Mouse (Mus musculus) limb, embryonic 13.5 days (tissue): ENCODE results near the gene Sox6. TPM values are rescaled to one million over a fixed set of nuclear protein-coding genes. Genes with fewer than 3 reads are reported as not detected.

Experiments
- ATAC-seq: fragments of 200-750 bp; cut with Nextera tagmentation; 2 replicates; pipeline ENCODE4 v1.8.0; 2017; ENCODE audit warnings: low read depth, moderate number of reproducible peaks, moderate TSS enrichment; ENCODE audit not compliant: low FRiP score
- H3K27ac ChIP-seq: fragments of 300-500 bp; sonication (generic); 2 replicates; pipeline ENCODE4 v1.5.1; 2015; ENCODE audit warnings: inconsistent platforms, mild to moderate bottlenecking, moderate library complexity
- H3K27me3 ChIP-seq: fragments of 300-500 bp; sonication (generic); 2 replicates; pipeline ENCODE4 v1.6.1; 2015; ENCODE audit warnings: mild to moderate bottlenecking, inconsistent platforms
- H3K36me3 ChIP-seq: fragments of 300-500 bp; sonication (generic); 2 replicates; pipeline ENCODE4 v1.6.1; 2015; ENCODE audit warnings: inconsistent platforms, mild to moderate bottlenecking, moderate library complexity
- H3K4me1 ChIP-seq: fragments of 300-500 bp; sonication (generic); 2 replicates; pipeline ENCODE4 v1.6.1; 2015; ENCODE audit warnings: inconsistent platforms
- H3K4me2 ChIP-seq: fragments of 300-500 bp; sonication (generic); replicated peaks from 2 replicates; pipeline ENCODE4 v1.6.1; 2015; ENCODE audit warnings: inconsistent platforms, mild to moderate bottlenecking, moderate library complexity
- H3K4me3 ChIP-seq: fragments of 300-500 bp; sonication (generic); 2 replicates; pipeline ENCODE4 v1.5.1; 2015; ENCODE audit warnings: moderate library complexity, mild to moderate bottlenecking, inconsistent platforms
- H3K9ac ChIP-seq: fragments of 300-500 bp; sonication (generic); 2 replicates; pipeline ENCODE4 v1.6.1; 2015; ENCODE audit warnings: mild to moderate bottlenecking, inconsistent platforms
- H3K9me3 ChIP-seq: fragments of 300-500 bp; sonication (generic); 2 replicates; pipeline ENCODE4 v1.6.1; 2016; ENCODE audit warnings: inconsistent platforms
- WGBS: fragments of 180-500 bp; shearing (Covaris S2); methylation state at CpG from one replicate; pipeline ENCODE4 v1.1.7; 2015; 5-methylcytosine and 5-hydroxymethylcytosine counted together
- polyA plus RNA-seq: library from polyadenylated mRNA; unstranded; fragments of >200 nt; fragmentation: Nextera tagmentation; extraction: Ambion mirVana; gene quantifications from 2 replicates; pipeline ENCODE4 v1.2.1, GENCODE M21; 2015

The Sox6 gene
- polyA plus RNA-seq, 1 experiment from 2014 or later = 105 TPM

DNA sequence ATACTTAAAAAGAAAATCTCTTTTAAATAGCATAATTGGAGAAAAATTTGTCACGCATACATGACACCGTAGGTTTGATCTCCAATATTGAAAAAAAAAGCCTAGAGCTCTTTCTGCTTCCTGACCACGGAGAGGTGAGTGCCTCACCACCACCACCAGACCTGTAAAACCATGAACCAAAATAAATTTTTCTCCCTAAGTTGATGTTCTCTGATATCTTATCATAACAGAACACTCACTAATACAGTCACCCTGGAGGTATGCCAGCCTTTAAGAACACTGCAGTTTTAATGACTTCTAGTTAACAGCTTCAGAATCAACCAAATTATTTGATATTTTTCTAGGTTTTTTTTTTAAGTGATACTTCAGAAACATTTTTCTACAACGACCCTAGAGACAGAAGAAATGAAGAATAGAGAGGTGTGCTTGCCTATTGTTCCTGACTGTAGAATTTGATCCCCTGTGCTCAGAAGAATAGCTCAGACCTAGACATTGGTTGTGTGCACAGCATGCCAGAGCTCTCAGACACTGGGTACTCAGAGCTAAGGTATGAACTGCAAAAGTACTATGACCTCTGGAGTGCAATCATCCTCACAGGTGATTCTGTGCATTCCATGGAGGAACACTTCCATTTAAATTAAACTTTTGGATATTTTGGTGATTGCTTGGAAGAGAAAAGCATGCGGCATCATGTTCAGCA lies 58.6 kb downstream of the Sox6 start:
- WGBS = 84% methylated on average over 5 of the region's 5 CpGs
- no peak for ATAC-seq

DNA sequence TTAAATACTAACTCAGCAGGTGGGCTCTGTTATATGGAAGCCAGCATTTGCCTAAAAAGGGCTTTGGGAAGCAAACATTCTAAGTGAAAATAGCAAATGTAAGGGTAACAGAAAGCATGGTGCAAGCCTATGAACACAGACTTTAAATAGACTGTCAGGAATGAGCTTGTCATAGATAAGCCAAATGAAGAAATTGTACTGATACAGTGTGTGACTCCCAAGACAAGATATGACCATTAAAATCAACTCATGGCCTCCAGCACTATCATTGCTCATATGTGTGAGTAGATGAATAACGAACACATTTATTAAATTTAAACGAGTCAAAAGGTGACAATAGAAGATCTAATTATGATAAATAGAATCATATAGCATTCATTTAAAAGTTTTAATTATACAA lies 64.1 kb downstream of the Sox6 start:
- H3K4me3 ChIP-seq = no peak overlapping the region
- no peak overlapping the region for H3K9ac ChIP-seq
- 82% methylated on average over 2 of the region's 2 CpGs for WGBS
- H3K4me1 ChIP-seq = no peaks in the 10 kb centered on the region
- H3K27ac ChIP-seq = no peak overlapping the region
- no peaks in the 10 kb centered on the region for H3K9me3 ChIP-seq
- ATAC-seq = no peak
- peaks cover 18% of the 10 kb centered on the region for H3K36me3 ChIP-seq
- H3K27me3 ChIP-seq = no peaks in the 10 kb centered on the region
- no peak overlapping the region for H3K4me2 ChIP-seq

More for the DNA sequence above, 58.6 kb downstream of the Sox6 start:
- no peak overlapping the region for H3K4me2 ChIP-seq
- H3K36me3 ChIP-seq = no peaks in the 10 kb centered on the region; the same call in 1 of the 2 replicates
- no peaks in the 10 kb centered on the region for H3K27me3 ChIP-seq
- H3K9ac ChIP-seq = no peak overlapping the region
- no peaks in the 10 kb centered on the region for H3K4me1 ChIP-seq
- H3K4me3 ChIP-seq = no peak overlapping the region
- no peak overlapping the region for H3K27ac ChIP-seq
- no peaks in the 10 kb centered on the region for H3K9me3 ChIP-seq

- H3K27me3 ChIP-seq = no peaks in the 10 kb centered on the region
- 87% methylated on average over 4 of the region's 4 CpGs for WGBS
Observed at GRCm38 (mm10) chr7:115967186-115967585, 71.4 kb downstream of the Sox6 start.

GRCm38 (mm10) chr7:115966181-115966580 lies 72.4 kb downstream of the Sox6 start:
- Histone ChIP-seq H3K27me3 (no peaks in the 10 kb centered on the region), H3K4me3 (no peak overlapping the region), H3K4me1 (peaks cover 6% of the 10 kb centered on the region; the same call in 1 of the 2 replicates), H3K36me3 (0 out of 2 replicates have a peak, but pooled peaks cover 3% of the 10 kb centered on the region), H3K9ac (no peak overlapping the region), H3K27ac (no peak overlapping the region), H3K9me3 (no peaks in the 10 kb centered on the region), H3K4me2 (no peak overlapping the region)
- 62% methylated on average over 4 of the region's 4 CpGs for WGBS
- ATAC-seq = no peak

More at GRCm38 (mm10) chr7:115967186-115967585, 71.4 kb downstream of the Sox6 start:
- Histone ChIP-seq H3K4me3 (no peak overlapping the region), H3K27ac (no peak overlapping the region), H3K4me1 (peaks cover 6% of the 10 kb centered on the region; the same call in 1 of the 2 replicates), H3K4me2 (no peak overlapping the region), H3K9me3 (no peaks in the 10 kb centered on the region), H3K9ac (no peak overlapping the region), H3K36me3 (0 out of 2 replicates have a peak, but pooled peaks cover 3% of the 10 kb centered on the region)
- no peak for ATAC-seq

GRCm38 (mm10) chr7:115953046-115953445 lies 85.5 kb downstream of the Sox6 start:
- no peaks in the 10 kb centered on the region for H3K4me1 ChIP-seq
- H3K4me3 ChIP-seq = no peak overlapping the region
- WGBS = 71% methylated on average over 3 of the region's 3 CpGs
- H3K36me3 ChIP-seq = no peaks in the 10 kb centered on the region
- no peaks in the 10 kb centered on the region for H3K27me3 ChIP-seq
- H3K27ac ChIP-seq = no peak overlapping the region
- no peak overlapping the region for H3K4me2 ChIP-seq
- no peak for ATAC-seq
- H3K9me3 ChIP-seq = no peaks in the 10 kb centered on the region
- H3K9ac ChIP-seq = no peak overlapping the region

DNA sequence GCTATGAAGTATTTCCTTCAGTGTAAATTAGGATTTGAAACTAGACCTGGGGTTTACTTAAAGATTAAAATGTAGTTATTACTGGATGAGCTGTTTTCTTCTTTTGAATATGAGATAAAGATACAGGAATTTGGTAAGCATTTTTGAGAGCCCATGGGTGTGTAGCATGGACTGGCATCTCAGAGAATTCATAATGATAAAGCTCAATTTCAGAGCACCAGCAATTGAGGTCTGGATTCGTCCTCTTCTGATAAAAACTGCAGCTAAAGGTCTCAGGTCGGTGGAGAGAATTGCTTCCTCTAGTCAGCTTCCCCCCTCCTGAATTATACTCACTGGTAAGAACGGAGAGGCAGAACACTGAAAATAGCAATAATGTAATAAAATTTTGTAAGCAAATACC lies 86.4 kb downstream of the Sox6 start:
- ATAC-seq = no peak
- no peaks in the 10 kb centered on the region for H3K9me3 ChIP-seq
- H3K4me1 ChIP-seq = no peaks in the 10 kb centered on the region
- no peak overlapping the region for H3K4me3 ChIP-seq
- no peaks in the 10 kb centered on the region for H3K27me3 ChIP-seq
- no peaks in the 10 kb centered on the region for H3K36me3 ChIP-seq
- H3K9ac ChIP-seq = no peak overlapping the region
- H3K4me2 ChIP-seq = no peak overlapping the region
- WGBS = 46% methylated on average over 3 of the region's 3 CpGs
- H3K27ac ChIP-seq = no peak overlapping the region

DNA sequence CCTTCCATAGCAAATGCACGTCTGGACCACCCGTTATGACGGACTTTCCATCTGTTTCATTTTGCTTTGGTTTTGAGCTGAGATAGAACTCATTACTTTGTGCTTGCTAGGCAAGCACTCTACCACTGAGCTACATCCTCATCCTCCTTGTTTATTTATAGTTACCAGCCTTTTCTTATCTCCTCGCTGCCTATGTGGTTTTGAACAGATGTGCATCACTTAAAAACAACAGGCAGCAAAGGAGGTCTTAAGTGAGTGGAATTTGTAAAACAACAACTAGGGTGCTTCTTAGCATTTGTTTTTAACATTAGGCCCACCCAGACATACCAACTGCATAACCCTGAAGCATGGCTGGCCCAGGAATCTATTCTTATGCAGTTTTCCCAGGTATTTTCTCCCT lies 86.9 kb downstream of the Sox6 start:
- Histone ChIP-seq H3K27me3 (no peaks in the 10 kb centered on the region), H3K4me2 (no peak overlapping the region), H3K4me3 (no peak overlapping the region), H3K9me3 (no peaks in the 10 kb centered on the region), H3K9ac (no peak overlapping the region), H3K36me3 (no peaks in the 10 kb centered on the region), H3K4me1 (no peaks in the 10 kb centered on the region), H3K27ac (no peak overlapping the region)
- no peak for ATAC-seq
- 76% methylated on average over 4 of the region's 4 CpGs for WGBS

DNA sequence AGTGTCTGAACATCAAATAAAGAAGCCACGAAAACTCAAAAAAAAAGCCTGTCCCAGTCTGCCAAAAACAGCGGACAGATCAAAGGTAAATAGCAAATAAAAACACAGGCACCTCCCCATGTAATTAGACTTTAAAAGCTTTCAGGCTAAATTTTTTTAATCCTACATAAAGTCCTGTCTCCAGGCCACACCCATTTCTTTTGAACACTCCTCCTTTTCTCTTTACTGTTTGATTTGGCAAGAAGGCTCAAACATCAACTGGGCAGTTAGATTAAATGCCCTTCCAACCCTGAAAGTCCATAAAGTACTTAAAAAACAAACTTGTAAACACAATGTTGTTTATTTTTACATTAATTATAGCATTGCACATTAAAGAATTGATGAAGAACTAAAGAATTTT lies 90.7 kb downstream of the Sox6 start:
- 18% methylated on average over 2 of the region's 2 CpGs for WGBS

DNA sequence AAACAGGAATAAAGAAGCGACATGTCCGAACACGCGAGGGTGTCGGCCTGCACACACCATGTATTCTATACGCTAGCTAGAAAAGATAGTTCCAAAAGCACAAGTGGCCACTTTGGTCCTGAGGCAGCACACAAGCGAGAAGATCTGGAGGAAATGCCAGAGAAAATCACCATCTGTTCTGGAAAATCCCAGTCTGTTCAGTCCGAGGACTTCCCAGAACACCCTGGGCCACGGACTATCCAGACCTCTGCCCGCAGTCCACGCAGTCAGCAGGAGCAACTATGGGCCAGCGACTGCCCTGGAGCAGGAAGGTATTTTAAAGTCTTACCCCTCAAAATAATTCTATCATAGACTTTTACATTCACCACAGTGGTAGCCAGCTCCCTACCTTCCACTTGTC lies 92.0 kb downstream of the Sox6 start:
- no peaks in the 10 kb centered on the region for H3K27me3 ChIP-seq
- H3K27ac ChIP-seq = no peak overlapping the region
- H3K4me1 ChIP-seq = peaks cover 8% of the 10 kb centered on the region; the same call in 1 of the 2 replicates
- 0 out of 2 replicates have a peak, but pooled peaks cover 5% of the 10 kb centered on the region for H3K36me3 ChIP-seq
- no peaks in the 10 kb centered on the region for H3K9me3 ChIP-seq
- H3K9ac ChIP-seq = no peak overlapping the region
- H3K4me2 ChIP-seq = no peak overlapping the region
- H3K4me3 ChIP-seq = no peak overlapping the region
- no peak for ATAC-seq
- WGBS = 87% methylated on average over 12 of the region's 12 CpGs

More for the DNA sequence above, 90.7 kb downstream of the Sox6 start:
- Histone ChIP-seq H3K27ac (no peak overlapping the region), H3K4me2 (no peak overlapping the region), H3K36me3 (no peaks in the 10 kb centered on the region), H3K4me3 (no peak overlapping the region), H3K4me1 (peaks cover 4% of the 10 kb centered on the region; the same call in 1 of the 2 replicates), H3K27me3 (no peaks in the 10 kb centered on the region), H3K9ac (no peak overlapping the region), H3K9me3 (no peaks in the 10 kb centered on the region)
- no peak for ATAC-seq

DNA sequence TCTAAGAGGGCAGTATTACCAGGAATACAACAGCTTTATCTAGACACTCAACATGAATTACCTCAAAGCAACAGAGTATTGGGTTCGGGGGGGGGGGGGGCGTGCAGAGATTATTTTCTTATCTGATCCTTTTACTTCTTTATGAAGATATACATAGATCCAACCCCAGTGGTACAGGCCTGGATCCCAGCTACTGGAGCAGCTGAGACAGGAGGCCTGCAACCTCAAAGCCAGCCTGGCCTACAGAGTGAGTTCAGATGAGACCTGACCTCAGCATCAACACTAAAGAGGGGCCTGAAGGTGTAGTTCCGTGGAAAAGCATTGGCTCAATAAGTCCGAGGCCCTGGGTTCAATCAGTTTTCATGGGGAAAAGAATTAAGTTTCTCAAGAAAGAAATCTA lies 93.1 kb downstream of the Sox6 start:
- 84% methylated on average over 4 of the region's 4 CpGs for WGBS

DNA sequence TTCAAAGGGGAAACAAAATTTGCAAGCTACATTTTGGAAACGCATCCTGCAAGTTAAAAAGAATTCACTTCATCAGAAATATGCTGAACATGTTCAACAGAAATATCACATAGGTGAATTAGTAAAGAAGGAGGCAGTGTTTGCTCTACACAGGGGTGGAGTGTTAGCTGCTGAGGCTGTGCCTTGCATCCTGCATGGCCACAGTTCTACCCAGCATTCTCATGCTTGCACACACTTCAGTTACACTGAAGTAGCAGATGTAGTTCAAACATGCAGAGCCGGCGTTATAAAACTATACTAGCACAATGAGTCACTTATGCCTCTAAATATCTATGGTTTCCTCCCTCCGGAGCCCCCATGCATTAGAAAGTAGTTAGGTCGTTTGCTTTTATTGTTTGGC lies 94.3 kb downstream of the Sox6 start:
- Histone ChIP-seq H3K9ac (no peak overlapping the region), H3K27ac (no peak overlapping the region; the same call in 1 of the 2 replicates)
- WGBS = 32% methylated on average over 5 of the region's 5 CpGs

More for the DNA sequence above, 93.1 kb downstream of the Sox6 start:
- Histone ChIP-seq H3K4me3 (no peak overlapping the region), H3K4me1 (peaks cover 15% of the 10 kb centered on the region), H3K27me3 (no peaks in the 10 kb centered on the region), H3K9me3 (no peaks in the 10 kb centered on the region), H3K36me3 (0 out of 2 replicates have a peak, but pooled peaks cover 5% of the 10 kb centered on the region), H3K27ac (no peak overlapping the region), H3K4me2 (no peak overlapping the region), H3K9ac (no peak overlapping the region)
- ATAC-seq = no peak

GRCm38 (mm10) chr7:115941766-115942165 lies 96.8 kb downstream of the Sox6 start:
- no peak overlapping the region for H3K4me2 ChIP-seq
- WGBS = 37% methylated on average over 6 of the region's 6 CpGs
- no peak for ATAC-seq
- no peak overlapping the region for H3K4me3 ChIP-seq
- no peaks in the 10 kb centered on the region for H3K27me3 ChIP-seq
- peaks cover 10% of the 10 kb centered on the region; the same call in 1 of the 2 replicates for H3K36me3 ChIP-seq
- no peaks in the 10 kb centered on the region for H3K9me3 ChIP-seq
- H3K4me1 ChIP-seq = peaks cover 44% of the 10 kb centered on the region
- no peak overlapping the region for H3K27ac ChIP-seq
- no peak overlapping the region for H3K9ac ChIP-seq

More for the DNA sequence above, 94.3 kb downstream of the Sox6 start:
- peaks cover 28% of the 10 kb centered on the region for H3K4me1 ChIP-seq
- H3K27me3 ChIP-seq = no peaks in the 10 kb centered on the region
- H3K36me3 ChIP-seq = peaks cover 8% of the 10 kb centered on the region; the same call in 1 of the 2 replicates
- ATAC-seq = peak; percentile 59; the same call in 1 of the 2 replicates
- H3K4me3 ChIP-seq = no peak overlapping the region
- H3K9me3 ChIP-seq = no peaks in the 10 kb centered on the region
- no peak overlapping the region for H3K4me2 ChIP-seq
